ENCODE assay signal across 9 mouse cellular contexts in genomic region chr9:41736234-41736859, GRCm38 (mm10).
DNase-seq lines count a peak whose midpoint lies in the region; ATAC-seq lines count a peak whose summit lies in the region.
"Had no signal": no experiment of that assay in that cellular context is flagged by ENCODE, and none has a peak within 500 bp of the region (broad histone marks: within the 10 kb centered on the region; RNA-seq: fewer than 3 reads in every experiment).

No protein-coding gene starts in this region.

- WGBS in forebrain, embryonic 13.5 days, result 1% methylated on average over 16 of the region's 16 CpGs
- WGBS in neural tube, embryonic 12.5 days, result under 1% methylated on average over 16 of the region's 16 CpGs

- H3K4me1 ChIP-seq in forebrain, embryonic 13.5 days, result peaks cover 45% of the 10 kb centered on the region
- H3K4me1 ChIP-seq in neural tube, embryonic 12.5 days, result peaks cover 19% of the 10 kb centered on the region

- no peaks in the 10 kb centered on the region; the same call in 1 of the 2 replicates for H3K36me3 ChIP-seq in forebrain, embryonic 13.5 days (ENCODE audit: poor library complexity, severe bottlenecking)
- no peaks in the 10 kb centered on the region for H3K36me3 ChIP-seq in neural tube, embryonic 12.5 days

- peak overlapping the region; percentile 66 for H3K4me2 ChIP-seq in forebrain, embryonic 13.5 days
- H3K4me2 ChIP-seq in neural tube, embryonic 12.5 days (replicated peaks), result peak overlapping the region; percentile 61

- no peaks in the 10 kb centered on the region for H3K9me3 ChIP-seq in forebrain, embryonic 13.5 days (replicated peaks)
- no peaks in the 10 kb centered on the region for H3K9me3 ChIP-seq in neural tube, embryonic 12.5 days

- peak overlapping the region; percentile 99 for H3K27ac ChIP-seq in forebrain, embryonic 13.5 days
- H3K27ac ChIP-seq in neural tube, embryonic 12.5 days, result peak overlapping the region; percentile 91

- ATAC-seq in forebrain, embryonic 13.5 days, result peak; percentile 78
- peak; percentile 81 for ATAC-seq in neural tube, embryonic 12.5 days (ENCODE audit: low FRiP score, low read depth)

- H3K27me3 ChIP-seq in forebrain, embryonic 13.5 days, result no peaks in the 10 kb centered on the region
- no peaks in the 10 kb centered on the region for H3K27me3 ChIP-seq in neural tube, embryonic 12.5 days (replicated peaks)
- H3K27me3 ChIP-seq: Patski had no signal

- H3K9ac ChIP-seq in forebrain, embryonic 13.5 days, result peak overlapping the region; percentile 60
- H3K9ac ChIP-seq in neural tube, embryonic 12.5 days, result peak overlapping the region; percentile 61

- peak; percentile 2 for DNase-seq in kidney, adult 9 months
- DNase-seq in kidney, adult 8-10 months, result no peak
- peak; percentile 84 for DNase-seq in ZHBTc4 (ENCODE audit: low read depth, low spot score)
- peak; percentile 23 for DNase-seq in kidney, postnatal 14 days
- no peak for DNase-seq in B cell, adult 2 months
- DNase-seq in gastrocnemius, postnatal 10 days, result no peak

- H3K4me3 ChIP-seq in forebrain, embryonic 13.5 days, result peak overlapping the region; percentile 35
- H3K4me3 ChIP-seq in neural tube, embryonic 12.5 days, result peak overlapping the region; percentile 25

Comparison
In these comparisons a context has a peak if more than half of its experiments do, and no peak if none do; other contexts are left out.
1. DNase-seq: peak in kidney, adult 9 months (single experiment), ZHBTc4 (single experiment) and kidney, postnatal 14 days (single experiment); none in kidney, adult 8-10 months (0 of 2), B cell, adult 2 months (0 of 2) and gastrocnemius, postnatal 10 days (single experiment).